Mouse (Mus musculus): Measurements from ENCODE around the gene Bbox1. TPM values are rescaled to one million over a fixed set of nuclear protein-coding genes. Genes with fewer than 3 reads are reported as not detected.

Gene Bbox1
- polyA plus RNA-seq, 1 experiment from 2014 or later: 0.31 TPM

DNA sequence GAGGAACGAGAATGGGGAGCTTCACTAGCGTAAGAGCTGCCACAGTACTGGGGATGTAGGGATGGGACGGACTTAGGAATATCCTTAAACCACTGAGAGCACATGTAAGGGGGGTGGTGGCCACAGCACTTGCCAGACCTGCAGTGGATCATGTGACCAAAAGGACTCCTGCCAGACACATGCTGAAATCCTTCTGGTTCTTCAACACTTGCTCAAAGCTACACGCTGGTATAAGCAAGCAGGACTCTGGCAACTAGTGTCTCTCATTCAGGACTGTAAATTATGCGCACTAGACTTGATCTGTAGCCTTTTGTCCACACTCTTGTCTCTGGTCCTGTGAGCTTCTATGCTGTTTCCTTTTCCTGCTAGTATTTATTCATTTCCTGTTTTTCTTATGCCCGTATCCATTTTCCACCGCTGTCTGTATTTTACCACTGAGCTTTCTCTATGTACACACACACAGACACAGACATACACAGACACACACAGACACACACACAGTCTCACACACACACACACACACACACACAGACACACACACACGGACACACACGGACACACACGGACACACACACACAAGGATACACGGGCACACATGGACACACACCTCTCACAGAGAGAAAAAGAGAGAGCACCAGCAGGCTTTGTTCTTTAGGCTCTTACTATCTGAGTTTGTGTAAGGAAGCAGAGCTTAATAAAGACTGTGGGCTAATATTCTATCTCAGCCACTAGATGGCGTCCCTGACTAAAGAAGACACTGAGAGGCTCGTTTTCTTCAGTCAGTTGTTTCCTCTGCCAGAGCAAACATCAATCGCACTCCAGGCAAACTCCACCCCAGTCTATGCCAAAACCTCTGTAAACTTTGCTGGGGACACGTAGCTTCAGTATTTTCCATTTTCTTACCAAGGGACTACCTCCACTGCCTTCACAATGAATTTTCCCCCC, 84.9 kb downstream of the Bbox1 start:
- DNase-seq (ENCODE audit: low spot score): no peak
- no peak overlapping the region for H3K4me3 ChIP-seq
- H3K36me3 ChIP-seq: no peaks in the 10 kb centered on the region
- no peaks in the 10 kb centered on the region for H3K27me3 ChIP-seq (ENCODE audit: insufficient read depth, poor library complexity, severe bottlenecking)
- WGBS: 32% methylated on average over 15 of the region's 15 CpGs
- no peaks in the 10 kb centered on the region for H3K9me3 ChIP-seq
- H3K27ac ChIP-seq: 0 out of 2 replicates have a peak overlapping the region, but pooled peaks have one; percentile 36
- no peaks in the 10 kb centered on the region for H3K4me1 ChIP-seq

DNA sequence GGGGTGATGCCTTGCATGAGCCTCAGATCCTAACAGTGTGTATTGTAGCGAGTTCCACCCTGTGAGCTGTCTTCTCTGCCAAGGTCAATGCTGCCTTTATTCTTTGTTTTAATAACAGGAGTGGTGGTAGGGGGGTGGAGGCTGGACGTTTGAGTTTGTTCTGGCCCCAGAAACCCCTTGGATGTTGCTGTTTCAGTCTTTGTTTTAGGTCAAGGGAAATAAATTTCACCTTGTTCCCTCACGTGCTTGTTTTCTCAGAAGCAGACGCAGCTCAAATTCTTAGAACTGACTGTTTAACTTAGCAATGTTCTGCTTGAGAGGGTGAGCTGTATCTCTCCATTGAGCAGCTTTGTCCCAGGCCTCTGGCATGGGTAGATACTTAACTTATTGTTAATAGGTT, 87.9 kb downstream of the Bbox1 start:
- H3K36me3 ChIP-seq: no peaks in the 10 kb centered on the region

DNA sequence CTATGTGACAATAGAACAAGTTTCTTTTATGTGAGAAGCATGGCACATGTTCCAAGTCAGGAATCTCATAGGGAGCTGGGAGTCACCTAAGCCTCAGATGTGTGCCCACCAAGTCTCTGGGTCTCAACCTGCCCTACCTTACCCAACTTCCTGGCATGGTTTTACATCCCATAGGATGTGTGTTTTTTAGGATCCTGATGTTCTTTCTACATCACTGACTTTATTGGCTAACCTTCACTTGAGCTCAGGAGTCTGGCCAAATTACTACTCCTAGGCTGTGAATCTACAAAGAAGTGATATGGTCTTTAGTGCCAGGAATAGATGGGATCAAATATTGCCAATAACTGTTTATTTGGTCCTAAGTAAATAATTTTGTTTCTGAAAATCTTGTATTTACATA, 88.4 kb downstream of the Bbox1 start:
- Histone ChIP-seq H3K4me1 (no peaks in the 10 kb centered on the region), H3K9me3 (no peaks in the 10 kb centered on the region)

More for the DNA sequence above, 87.9 kb downstream of the Bbox1 start:
- Histone ChIP-seq H3K4me1 (no peaks in the 10 kb centered on the region), H3K27me3 (ENCODE audit: insufficient read depth, poor library complexity, severe bottlenecking) (no peaks in the 10 kb centered on the region), H3K4me3 (no peak overlapping the region), H3K9me3 (no peaks in the 10 kb centered on the region), H3K27ac (no peak overlapping the region)
- WGBS: 60% methylated on average over 4 of the region's 4 CpGs
- no peak for DNase-seq (ENCODE audit: low spot score)

DNA sequence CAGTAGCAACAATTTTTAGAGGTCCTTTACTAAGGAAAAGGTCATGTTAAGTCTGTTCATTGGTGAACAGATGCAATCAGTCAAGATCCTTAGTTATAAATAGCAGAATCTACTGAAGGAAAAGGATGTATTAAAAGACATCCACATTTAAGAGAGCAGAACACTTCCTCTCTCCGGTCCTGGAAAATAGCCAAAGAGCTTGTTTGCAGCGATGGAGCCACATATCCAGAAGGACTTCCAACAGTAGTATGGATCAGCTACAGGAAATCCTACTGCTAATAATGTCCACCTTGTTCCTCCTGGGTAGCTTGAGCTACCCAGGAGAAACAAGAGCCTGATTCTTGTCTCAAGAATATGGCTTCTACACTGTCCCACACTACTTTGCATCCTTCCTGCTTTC, 91.6 kb downstream of the Bbox1 start:
- Histone ChIP-seq H3K27ac (no peak overlapping the region), H3K36me3 (no peaks in the 10 kb centered on the region), H3K9me3 (no peaks in the 10 kb centered on the region), H3K4me3 (no peak overlapping the region), H3K27me3 (ENCODE audit: insufficient read depth, poor library complexity, severe bottlenecking) (no peaks in the 10 kb centered on the region), H3K4me1 (no peaks in the 10 kb centered on the region)
- 71% methylated on average over 2 of the region's 2 CpGs for WGBS
- no peak for DNase-seq (ENCODE audit: low spot score)

More for the DNA sequence above, 88.4 kb downstream of the Bbox1 start:
- no peaks in the 10 kb centered on the region for H3K36me3 ChIP-seq
- no peak overlapping the region for H3K4me3 ChIP-seq
- DNase-seq (ENCODE audit: low spot score): no peak
- H3K27ac ChIP-seq: no peak overlapping the region
- no peaks in the 10 kb centered on the region for H3K27me3 ChIP-seq (ENCODE audit: insufficient read depth, poor library complexity, severe bottlenecking)

DNA sequence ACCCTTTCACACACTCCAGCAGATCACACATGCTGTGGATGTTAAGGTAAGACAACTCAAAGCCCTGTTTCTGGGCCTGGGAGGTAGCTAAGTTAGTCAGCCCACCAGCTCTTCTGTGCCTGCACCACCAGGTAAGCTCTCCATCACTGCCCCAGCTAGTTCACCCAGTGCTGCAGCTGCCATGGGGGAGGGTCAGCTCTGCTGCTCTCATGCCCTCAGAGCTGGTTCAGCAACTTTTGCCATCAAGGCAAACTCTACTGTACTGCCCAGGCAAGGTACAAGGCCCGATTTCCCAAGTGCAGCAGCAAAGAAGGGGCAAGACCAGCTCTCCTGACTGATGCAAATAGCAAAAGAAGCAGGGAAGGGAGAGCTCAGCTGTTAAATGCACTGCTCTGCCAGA, 93.9 kb downstream of the Bbox1 start:
- Histone ChIP-seq H3K27me3 (ENCODE audit: insufficient read depth, poor library complexity, severe bottlenecking) (no peaks in the 10 kb centered on the region), H3K4me3 (no peak overlapping the region), H3K36me3 (no peaks in the 10 kb centered on the region), H3K4me1 (no peaks in the 10 kb centered on the region), H3K27ac (no peak overlapping the region), H3K9me3 (no peaks in the 10 kb centered on the region)
- no peak for DNase-seq (ENCODE audit: low spot score)
- 58% methylated on average over 1 of the region's 1 CpGs for WGBS

DNA sequence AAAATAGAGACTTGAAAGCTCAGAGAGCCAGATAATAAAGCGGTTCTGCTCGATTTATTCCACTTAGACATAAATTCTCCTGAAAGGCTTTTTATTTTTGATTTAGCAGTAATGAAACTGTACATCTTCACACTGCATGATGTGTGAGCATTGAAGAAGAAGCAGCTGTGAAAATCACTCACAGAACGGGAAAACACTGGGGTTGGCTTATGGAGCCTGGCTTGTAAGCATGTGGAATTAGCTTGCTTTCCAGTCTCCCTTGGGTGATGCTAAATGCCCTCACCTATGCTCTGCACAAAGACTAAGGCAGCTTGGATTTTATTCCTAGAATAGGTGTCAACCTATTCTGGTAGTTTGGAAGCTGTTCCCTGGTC, 98.7 kb downstream of the Bbox1 start:
- H3K36me3 ChIP-seq: no peaks in the 10 kb centered on the region
- WGBS: 78% methylated on average over 3 of the region's 3 CpGs
- H3K27ac ChIP-seq: no peak overlapping the region
- no peaks in the 10 kb centered on the region for H3K9me3 ChIP-seq
- no peak for DNase-seq (ENCODE audit: low spot score)
- no peaks in the 10 kb centered on the region for H3K4me1 ChIP-seq
- no peak overlapping the region for H3K4me3 ChIP-seq
- H3K27me3 ChIP-seq (ENCODE audit: insufficient read depth, poor library complexity, severe bottlenecking): no peaks in the 10 kb centered on the region

- 68% methylated on average over 9 of the region's 9 CpGs for WGBS
- Histone ChIP-seq H3K27ac (no peak overlapping the region), H3K9me3 (no peaks in the 10 kb centered on the region), H3K4me3 (no peak overlapping the region), H3K36me3 (no peaks in the 10 kb centered on the region), H3K27me3 (ENCODE audit: insufficient read depth, poor library complexity, severe bottlenecking) (no peaks in the 10 kb centered on the region), H3K4me1 (no peaks in the 10 kb centered on the region)
- no peak for DNase-seq (ENCODE audit: low spot score)
Observed at GRCm38 (mm10) chr2:110214991-110215684, 99.2 kb downstream of the Bbox1 start.

DNA sequence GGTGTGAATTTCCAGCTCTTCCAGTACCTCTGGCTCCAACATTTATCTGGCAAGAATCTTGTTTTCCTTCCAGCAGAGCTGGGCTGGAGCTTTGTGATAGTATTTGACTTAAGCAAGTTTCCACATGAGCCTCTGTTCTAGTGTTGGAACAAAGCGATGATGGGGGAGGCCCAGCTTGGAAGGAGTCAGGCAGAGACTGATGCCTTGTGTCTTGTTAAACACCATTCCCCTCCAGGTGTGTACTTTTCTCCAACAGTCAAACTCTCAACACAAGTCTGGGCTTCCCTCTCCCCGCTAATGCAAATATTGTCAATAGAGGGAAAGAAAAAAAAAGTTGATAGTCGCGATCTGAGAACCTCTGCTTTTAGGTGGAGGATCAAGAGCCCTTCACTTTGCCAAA, 100.1 kb downstream of the Bbox1 start:
- Histone ChIP-seq H3K4me1 (no peaks in the 10 kb centered on the region), H3K9me3 (no peaks in the 10 kb centered on the region), H3K27ac (no peak overlapping the region), H3K27me3 (ENCODE audit: insufficient read depth, poor library complexity, severe bottlenecking) (no peaks in the 10 kb centered on the region), H3K36me3 (no peaks in the 10 kb centered on the region), H3K4me3 (no peak overlapping the region)
- WGBS: 84% methylated on average over 4 of the region's 4 CpGs
- DNase-seq (ENCODE audit: low spot score): no peak

Other genes starting within 250 kb of the Bbox1 start
- gene Fibin, start 48.6 kb upstream of the Bbox1 start, polyA plus RNA-seq (2016; fragmentation: Nextera tagmentation; extraction: Ambion mirVana): 1.1 and 3.5 TPM in 2 replicates